Comparison of ENCODE assay signal across 7 mouse cellular contexts in the genomic region with DNA sequence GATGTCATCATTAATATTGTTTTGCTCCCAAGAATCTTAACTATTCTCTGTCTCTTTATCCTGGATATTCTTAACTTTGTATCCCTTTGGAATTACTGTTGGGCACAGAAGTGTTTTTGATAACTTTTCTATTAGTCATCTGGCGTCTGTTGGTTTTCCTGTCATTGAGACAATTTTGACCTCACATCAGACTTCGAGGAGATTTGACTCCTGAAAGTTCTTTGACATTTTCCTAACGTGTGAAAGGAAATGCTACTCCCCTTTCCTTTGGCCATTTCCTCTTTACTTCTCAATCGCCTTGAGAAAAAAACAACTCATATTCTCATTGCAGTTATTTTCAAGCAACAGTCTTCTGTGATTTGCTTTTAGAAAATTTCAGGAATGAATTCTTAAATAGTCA. TPM values are rescaled to one million over a fixed set of nuclear protein-coding genes. Genes with fewer than 3 reads are reported as not detected.
A peak's percentile ranks its signal among the peaks of the same experiment; 100 is the strongest.
DNase-seq lines count a peak whose midpoint lies in the region; ATAC-seq and TF ChIP-seq lines count a peak whose summit lies in the region.

No protein-coding gene starts in this region.

- peak overlapping the region; percentile 54 for H3K4me3 ChIP-seq in lung, embryonic 16.5 days (ENCODE audit: low read length)
- H3K4me3 ChIP-seq in forebrain, embryonic 14.5 days (ENCODE audit: low read depth, low read length), result peak overlapping the region; percentile 88
- peak overlapping the region; percentile 93 for H3K4me3 ChIP-seq in limb, embryonic 14.5 days (replicated peaks; ENCODE audit: low read length)
- peak overlapping the region; percentile 49 for H3K4me3 ChIP-seq in stomach, embryonic 16.5 days (replicated peaks; ENCODE audit: low read length)

- peaks cover 4% of the 10 kb centered on the region; the same call in 1 of the 2 replicates for H3K4me1 ChIP-seq in lung, embryonic 16.5 days (replicated peaks; ENCODE audit: control insufficient read depth, insufficient read depth, low read length)
- peaks cover 15% of the 10 kb centered on the region for H3K4me1 ChIP-seq in forebrain, embryonic 14.5 days (ENCODE audit: control insufficient read depth, insufficient read depth, low read length)
- H3K4me1 ChIP-seq in limb, embryonic 14.5 days (ENCODE audit: control insufficient read depth, insufficient read depth, low read length), result peaks cover 9% of the 10 kb centered on the region
- H3K4me1 ChIP-seq in stomach, embryonic 16.5 days (ENCODE audit: control insufficient read depth, insufficient read depth, low read length), result peaks cover 9% of the 10 kb centered on the region; the same call in 1 of the 2 replicates

- H3K9me3 ChIP-seq in lung, embryonic 16.5 days (ENCODE audit: control insufficient read depth, low read length), result no peaks in the 10 kb centered on the region
- H3K9me3 ChIP-seq in forebrain, embryonic 14.5 days (replicated peaks; ENCODE audit: control insufficient read depth, low read length), result no peaks in the 10 kb centered on the region
- H3K9me3 ChIP-seq in limb, embryonic 14.5 days (ENCODE audit: control insufficient read depth, low read length), result no peaks in the 10 kb centered on the region
- no peaks in the 10 kb centered on the region for H3K9me3 ChIP-seq in stomach, embryonic 16.5 days (replicated peaks; ENCODE audit: control insufficient read depth, low read length)

- no peak overlapping the region for H3K27ac ChIP-seq in lung, embryonic 16.5 days (ENCODE audit: low read length)
- no peak overlapping the region for H3K27ac ChIP-seq in forebrain, embryonic 14.5 days (ENCODE audit: low read depth, low read length)
- H3K27ac ChIP-seq in limb, embryonic 14.5 days (replicated peaks; ENCODE audit: low read depth, low read length), result no peak overlapping the region
- H3K27ac ChIP-seq in stomach, embryonic 16.5 days (ENCODE audit: low read length), result no peak overlapping the region

- H3K4me2 ChIP-seq in lung, embryonic 16.5 days (ENCODE audit: low read depth, low read length), result peak overlapping the region; percentile 69
- H3K4me2 ChIP-seq in forebrain, embryonic 14.5 days (ENCODE audit: low read length), result peak overlapping the region; percentile 88
- peak overlapping the region; percentile 63 for H3K4me2 ChIP-seq in limb, embryonic 14.5 days (replicated peaks; ENCODE audit: low read depth, low read length, severe bottlenecking)
- H3K4me2 ChIP-seq in stomach, embryonic 16.5 days (ENCODE audit: low read depth, low read length), result peak overlapping the region; percentile 90

- no peak for TF ChIP-seq POLR2A in limb, embryonic 14.5 days (IDR thresholded peaks at IDR 0.05; ENCODE audit: borderline replicate concordance, extremely low read depth, insufficient read depth, insufficient read length)

- intact Hi-C loops in gastrocnemius, postnatal 14 days (cut with DNase I; ENCODE audit: low total_unique reads), result loop anchor here (10.0 kb wide), 1 partner anchor 50 kb away; no protein-coding TSS in a partner anchor

- ATAC-seq in lung, embryonic 16.5 days (ENCODE audit: low read depth), result no peak
- ATAC-seq in forebrain, embryonic 14.5 days, result no peak
- no peak for ATAC-seq in limb, embryonic 14.5 days (ENCODE audit: low FRiP score, low read depth)
- ATAC-seq in stomach, embryonic 16.5 days (ENCODE audit: insufficient read depth, low FRiP score), result no peak
- no peak for ATAC-seq in erythroid progenitor cell, adult 5-6 weeks (replicated peaks; ENCODE audit: low FRiP score, poor library complexity, severe bottlenecking)

- no peaks in the 10 kb centered on the region for H3K27me3 ChIP-seq in lung, embryonic 16.5 days (ENCODE audit: control insufficient read depth, insufficient read depth, low read depth, low read length)
- no peaks in the 10 kb centered on the region for H3K27me3 ChIP-seq in forebrain, embryonic 14.5 days (replicated peaks; ENCODE audit: control insufficient read depth, insufficient read depth, low read length)
- H3K27me3 ChIP-seq in limb, embryonic 14.5 days (ENCODE audit: control insufficient read depth, insufficient read depth, low read length), result no peaks in the 10 kb centered on the region
- no peaks in the 10 kb centered on the region for H3K27me3 ChIP-seq in stomach, embryonic 16.5 days (ENCODE audit: control insufficient read depth, insufficient read depth, low read length)

- no peak for DNase-seq in lung, postnatal 10 days
- no peak for DNase-seq in forebrain, embryonic 14.5 days (ENCODE audit: low spot score)
- no peak for DNase-seq in limb, embryonic 14.5 days (ENCODE audit: low spot score)
- no peak for DNase-seq in gastrocnemius, postnatal 14 days

- WGBS in lung, embryonic 16.5 days, result under 1% methylated on average over 4 of the region's 4 CpGs
- WGBS in forebrain, embryonic 14.5 days, result 3% methylated on average over 4 of the region's 4 CpGs
- WGBS in limb, embryonic 14.5 days, result 2% methylated on average over 4 of the region's 4 CpGs
- 0% methylated on average over 4 of the region's 4 CpGs for WGBS in stomach, embryonic 16.5 days

- H3K36me3 ChIP-seq in lung, embryonic 16.5 days (ENCODE audit: control insufficient read depth, insufficient read depth, low read length), result peaks cover 4% of the 10 kb centered on the region; the same call in 1 of the 2 replicates
- H3K36me3 ChIP-seq in forebrain, embryonic 14.5 days (ENCODE audit: control insufficient read depth, insufficient read depth, low read length), result peaks cover 3% of the 10 kb centered on the region; the same call in 1 of the 2 replicates
- 0 out of 2 replicates have a peak, but pooled peaks cover 4% of the 10 kb centered on the region for H3K36me3 ChIP-seq in limb, embryonic 14.5 days (ENCODE audit: control insufficient read depth, insufficient read depth, low read length)
- H3K36me3 ChIP-seq in stomach, embryonic 16.5 days (ENCODE audit: control insufficient read depth, insufficient read depth, low read length), result no peaks in the 10 kb centered on the region

- peak overlapping the region; percentile 49 for H3K9ac ChIP-seq in lung, embryonic 16.5 days (ENCODE audit: low read length)
- peak overlapping the region; percentile 56; the same call in 1 of the 2 replicates for H3K9ac ChIP-seq in forebrain, embryonic 14.5 days (ENCODE audit: low read length)
- 0 out of 2 replicates have a peak overlapping the region, but pooled peaks have one; percentile 18 for H3K9ac ChIP-seq in limb, embryonic 14.5 days (ENCODE audit: low read depth, low read length, severe bottlenecking)
- no peak overlapping the region for H3K9ac ChIP-seq in stomach, embryonic 16.5 days (ENCODE audit: low read length)

RNA-seq across cellular contexts. Expression of a gene that starts 2.1 kb away (rescaled TPM):
- polyA plus RNA-seq in lung, embryonic 16.5 days (2015; fragmentation: Nextera tagmentation; extraction: Ambion mirVana), result 9.0 and 9.4 TPM in 2 replicates
- polyA plus RNA-seq in forebrain, embryonic 14.5 days (2014; fragmentation: Nextera tagmentation; extraction: Ambion mirVana), result 14.0 and 16.3 TPM in 2 replicates
- 14.6 and 16.6 TPM in 2 replicates for polyA plus RNA-seq in limb, embryonic 14.5 days (2012; rRNA removed)
- 15.2 and 17.0 TPM in 2 replicates for polyA plus RNA-seq in limb, embryonic 14.5 days (2014; fragmentation: Nextera tagmentation; extraction: Ambion mirVana)
- 7.1 and 7.9 TPM in 2 replicates for polyA plus RNA-seq in stomach, embryonic 16.5 days (2015; fragmentation: Nextera tagmentation; extraction: Ambion mirVana)
- 10 to 100 TPM; 32.2 to 32.6 TPM for total RNA-seq in gastrocnemius, postnatal 14 days (2021)
- 4.0 and 10.1 TPM in 2 replicates for total RNA-seq in erythroid progenitor cell, adult 5-6 weeks (2015; ENCODE audit: low replicate concordance)
- total RNA-seq in erythroid progenitor cell, adult 5-6 weeks (2017; ENCODE audit: low replicate concordance), result 1.2 and 1.3 TPM in 2 replicates
